Mouse (Mus musculus): ENCODE results near the gene Cdk5r1. TPM values are rescaled to one million over a fixed set of nuclear protein-coding genes. Genes with fewer than 3 reads are reported as not detected.

The Cdk5r1 gene
- total RNA-seq, 1 experiment, result 1.8 TPM

GRCm38 (mm10) chr11:80430366-80430910 lies 46.4 kb upstream of the Cdk5r1 start:
- H3K9me3 ChIP-seq (ENCODE audit: control insufficient read depth, insufficient read depth, low read depth, low read length), result no peaks in the 10 kb centered on the region
- H3K4me1 ChIP-seq (ENCODE audit: control insufficient read depth in 2 of 2, insufficient read depth in 2 of 2, low read length in 2 of 2, poor library complexity in 1 of 2), result peaks cover 0 to 8% of the 10 kb centered on the region in 2 experiments; a peak in 2 of 4 replicates
- peaks cover 9% of the 10 kb centered on the region for H3K36me3 ChIP-seq (ENCODE audit: control insufficient read depth, insufficient read depth, low read length, poor library complexity, severe bottlenecking)
- TF ChIP-seq MAFK (IDR thresholded peaks at IDR 0.05; ENCODE audit: insufficient read depth, low read depth, low read length) (0 out of 2 replicates have a peak, but pooled peaks have one; percentile 22), ZC3H11A (IDR thresholded peaks at IDR 0.05; ENCODE audit: borderline replicate concordance, low read depth, low read length) (no peak), ZNF384 (IDR thresholded peaks at IDR 0.05; ENCODE audit: low read depth, low read length) (0 out of 2 replicates have a peak, but pooled peaks have one; percentile 46)
- no peak overlapping the region for H3K27ac ChIP-seq (ENCODE audit: insufficient read depth, low read depth, low read length, poor library complexity, severe bottlenecking)
- H3K4me3 ChIP-seq (ENCODE audit: insufficient read depth in 1 of 2, low read depth in 1 of 2, low read length in 2 of 2, poor library complexity in 1 of 2, severe bottlenecking in 1 of 2), result no peak overlapping the region; a peak in 1 of 4 replicates
- DNase-seq (ENCODE audit: low read depth, low spot score), result no peak
- H3K9ac ChIP-seq (ENCODE audit: insufficient read depth, low read depth, low read length, poor library complexity, severe bottlenecking), result no peak overlapping the region
- in situ Hi-C loops (cut with MboI; ENCODE audit: low sequenced_read_pairs in 2 of 2, unreplicated experiment in 2 of 2), result no loop called here

- no peak overlapping the region for H3K9ac ChIP-seq (ENCODE audit: insufficient read depth, low read depth, low read length, poor library complexity, severe bottlenecking)
- peaks cover 11% of the 10 kb centered on the region for H3K36me3 ChIP-seq (ENCODE audit: control insufficient read depth, insufficient read depth, low read length, poor library complexity, severe bottlenecking)
- no peak for DNase-seq (ENCODE audit: low read depth, low spot score)
- in situ Hi-C loops (cut with MboI; ENCODE audit: low sequenced_read_pairs in 2 of 2, unreplicated experiment in 2 of 2), result no loop called here
- H3K9me3 ChIP-seq (ENCODE audit: control insufficient read depth, insufficient read depth, low read depth, low read length), result no peaks in the 10 kb centered on the region
- no peak overlapping the region for H3K27ac ChIP-seq (ENCODE audit: insufficient read depth, low read depth, low read length, poor library complexity, severe bottlenecking)
- H3K4me1 ChIP-seq (ENCODE audit: control insufficient read depth in 2 of 2, insufficient read depth in 2 of 2, low read length in 2 of 2, poor library complexity in 1 of 2), result peaks cover 0 to 1% of the 10 kb centered on the region in 2 experiments; a peak in 1 of 4 replicates
- no peak overlapping the region for H3K4me3 ChIP-seq (ENCODE audit: insufficient read depth in 1 of 2, low read depth in 1 of 2, low read length in 2 of 2, poor library complexity in 1 of 2, severe bottlenecking in 1 of 2)
- TF ChIP-seq CHD2 (IDR thresholded peaks at IDR 0.05; ENCODE audit: low read depth, low read length) (no peak), ZNF384 (IDR thresholded peaks at IDR 0.05; ENCODE audit: low read depth, low read length) (no peak), HCFC1 (IDR thresholded peaks at IDR 0.05; ENCODE audit: borderline replicate concordance, insufficient read depth, low read length) (no peak)
Measured at GRCm38 (mm10) chr11:80446916-80447315, 29.9 kb upstream of the Cdk5r1 start.

GRCm38 (mm10) chr11:80449859-80450258 lies 27.0 kb upstream of the Cdk5r1 start:
- in situ Hi-C loops (cut with MboI; ENCODE audit: low sequenced_read_pairs in 2 of 2, unreplicated experiment in 2 of 2), result no loop called here
- H3K27ac ChIP-seq (ENCODE audit: insufficient read depth, low read depth, low read length, poor library complexity, severe bottlenecking), result no peak overlapping the region
- no peak for DNase-seq (ENCODE audit: low read depth, low spot score)
- no peak overlapping the region for H3K9ac ChIP-seq (ENCODE audit: insufficient read depth, low read depth, low read length, poor library complexity, severe bottlenecking)
- no peak overlapping the region for H3K4me3 ChIP-seq (ENCODE audit: insufficient read depth in 1 of 2, low read depth in 1 of 2, low read length in 2 of 2, poor library complexity in 1 of 2, severe bottlenecking in 1 of 2)
- H3K4me1 ChIP-seq (ENCODE audit: control insufficient read depth in 2 of 2, insufficient read depth in 2 of 2, low read length in 2 of 2, poor library complexity in 1 of 2), result peaks cover 0 to 1% of the 10 kb centered on the region in 2 experiments; a peak in 1 of 4 replicates
- H3K36me3 ChIP-seq (ENCODE audit: control insufficient read depth, insufficient read depth, low read length, poor library complexity, severe bottlenecking), result peaks cover 15% of the 10 kb centered on the region
- H3K9me3 ChIP-seq (ENCODE audit: control insufficient read depth, insufficient read depth, low read depth, low read length), result no peaks in the 10 kb centered on the region
- no peak for TF ChIP-seq ZC3H11A (IDR thresholded peaks at IDR 0.05; ENCODE audit: borderline replicate concordance, low read depth, low read length)
- no peak for TF ChIP-seq CHD2 (IDR thresholded peaks at IDR 0.05; ENCODE audit: low read depth, low read length)
- TF ChIP-seq HCFC1 (IDR thresholded peaks at IDR 0.05; ENCODE audit: borderline replicate concordance, insufficient read depth, low read length), result no peak
- no peak for TF ChIP-seq MAFK (IDR thresholded peaks at IDR 0.05; ENCODE audit: insufficient read depth, low read depth, low read length)
- no peak for TF ChIP-seq ZNF384 (IDR thresholded peaks at IDR 0.05; ENCODE audit: low read depth, low read length)

- in situ Hi-C loops (cut with MboI; ENCODE audit: low sequenced_read_pairs in 2 of 2, unreplicated experiment in 2 of 2), result no loop called here
Measured at GRCm38 (mm10) chr11:80452242-80452641, 24.6 kb upstream of the Cdk5r1 start.

More at GRCm38 (mm10) chr11:80452242-80452641, 24.6 kb upstream of the Cdk5r1 start:
- H3K9me3 ChIP-seq (ENCODE audit: control insufficient read depth, insufficient read depth, low read depth, low read length), result no peaks in the 10 kb centered on the region
- peaks cover 17% of the 10 kb centered on the region for H3K36me3 ChIP-seq (ENCODE audit: control insufficient read depth, insufficient read depth, low read length, poor library complexity, severe bottlenecking)
- no peak overlapping the region for H3K9ac ChIP-seq (ENCODE audit: insufficient read depth, low read depth, low read length, poor library complexity, severe bottlenecking)
- TF ChIP-seq HCFC1 (IDR thresholded peaks at IDR 0.05; ENCODE audit: borderline replicate concordance, insufficient read depth, low read length), result no peak
- TF ChIP-seq CHD2 (IDR thresholded peaks at IDR 0.05; ENCODE audit: low read depth, low read length), result no peak
- TF ChIP-seq ZNF384 (IDR thresholded peaks at IDR 0.05; ENCODE audit: low read depth, low read length), result no peak
- no peak for TF ChIP-seq MAFK (IDR thresholded peaks at IDR 0.05; ENCODE audit: insufficient read depth, low read depth, low read length)
- TF ChIP-seq ZC3H11A (IDR thresholded peaks at IDR 0.05; ENCODE audit: borderline replicate concordance, low read depth, low read length), result no peak
- no peak overlapping the region for H3K27ac ChIP-seq (ENCODE audit: insufficient read depth, low read depth, low read length, poor library complexity, severe bottlenecking)
- H3K4me1 ChIP-seq (ENCODE audit: control insufficient read depth in 2 of 2, insufficient read depth in 2 of 2, low read length in 2 of 2, poor library complexity in 1 of 2), result peaks cover 0 to 1% of the 10 kb centered on the region in 2 experiments; a peak in 1 of 4 replicates
- no peak overlapping the region for H3K4me3 ChIP-seq (ENCODE audit: insufficient read depth in 1 of 2, low read depth in 1 of 2, low read length in 2 of 2, poor library complexity in 1 of 2, severe bottlenecking in 1 of 2)
- DNase-seq (ENCODE audit: low read depth, low spot score), result no peak

Data from ES-E14 (cell line).